Mouse (Mus musculus) MEL-GATA-1-ER (cell line): ENCODE results near the gene Kcnk13.

ENCODE experiments used
- DNase-seq: peaks from one replicate; pipeline ENCODE4 v3.0.0-alpha.2; 2012; ENCODE audit warnings: low read depth; ENCODE audit errors: extremely low read depth

The Kcnk13 gene

GRCm38 (mm10) chr12:100012839-100013238 is 48.5 kb downstream of the Kcnk13 start:
- DNase-seq, result no peak

GRCm38 (mm10) chr12:100015146-100015545 is 50.8 kb downstream of the Kcnk13 start:
- DNase-seq, result no peak

GRCm38 (mm10) chr12:100017709-100018108 is 53.4 kb downstream of the Kcnk13 start:
- no peak for DNase-seq

- DNase-seq, result peak; percentile 66
Measured at GRCm38 (mm10) chr12:100022490-100022889, 58.2 kb downstream of the Kcnk13 start.

GRCm38 (mm10) chr12:100023821-100024365 is 59.6 kb downstream of the Kcnk13 start:
- DNase-seq, result no peak

GRCm38 (mm10) chr12:100025675-100026074 is 61.4 kb downstream of the Kcnk13 start:
- DNase-seq, result no peak

GRCm38 (mm10) chr12:100026715-100027245 is 62.5 kb downstream of the Kcnk13 start:
- no peak for DNase-seq

GRCm38 (mm10) chr12:100027281-100027680 is 63.0 kb downstream of the Kcnk13 start:
- DNase-seq, result no peak

- DNase-seq, result no peak
Measured at GRCm38 (mm10) chr12:100031681-100032080, 67.4 kb downstream of the Kcnk13 start.

GRCm38 (mm10) chr12:100032521-100032920 is 68.2 kb downstream of the Kcnk13 start:
- no peak for DNase-seq

- DNase-seq, result no peak
Measured at GRCm38 (mm10) chr12:100038741-100039262, 74.5 kb downstream of the Kcnk13 start.

- DNase-seq, result no peak
Measured at GRCm38 (mm10) chr12:100042116-100042515, 77.8 kb downstream of the Kcnk13 start.

GRCm38 (mm10) chr12:100044704-100045103 is 80.4 kb downstream of the Kcnk13 start:
- no peak for DNase-seq

GRCm38 (mm10) chr12:100050552-100050951 is 86.3 kb downstream of the Kcnk13 start:
- DNase-seq, result no peak

- DNase-seq, result no peak
Measured at GRCm38 (mm10) chr12:100053617-100054016, 89.3 kb downstream of the Kcnk13 start.

GRCm38 (mm10) chr12:100061071-100061470 is 96.8 kb downstream of the Kcnk13 start:
- no peak for DNase-seq

- no peak for DNase-seq
Measured at GRCm38 (mm10) chr12:100061826-100062225, 97.5 kb downstream of the Kcnk13 start.

- no peak for DNase-seq
Measured at GRCm38 (mm10) chr12:100062584-100062983, 98.3 kb downstream of the Kcnk13 start.

- no peak for DNase-seq
Measured at GRCm38 (mm10) chr12:100065109-100065508, 100.8 kb downstream of the Kcnk13 start.

- no peak for DNase-seq
Measured at GRCm38 (mm10) chr12:100067477-100067876, 103.2 kb downstream of the Kcnk13 start.

- DNase-seq, result no peak
Measured at GRCm38 (mm10) chr12:100073201-100073672, 108.9 kb downstream of the Kcnk13 start.

- no peak for DNase-seq
Measured at GRCm38 (mm10) chr12:100075715-100076114, 111.4 kb downstream of the Kcnk13 start.

- no peak for DNase-seq
Measured at GRCm38 (mm10) chr12:100079636-100080286, 115.5 kb downstream of the Kcnk13 start.
